Mouse (Mus musculus) retina, embryonic 14.5 days (tissue): ENCODE measurements around the gene Kcnma1.
A peak's percentile ranks its signal among the peaks of the same experiment; 100 is the strongest.

Experiments
- DNase-seq: peaks from one replicate; pipeline ENCODE4 v3.0.0-alpha.2; 2015; ENCODE audit warnings: low spot score

The Kcnma1 gene

DNA sequence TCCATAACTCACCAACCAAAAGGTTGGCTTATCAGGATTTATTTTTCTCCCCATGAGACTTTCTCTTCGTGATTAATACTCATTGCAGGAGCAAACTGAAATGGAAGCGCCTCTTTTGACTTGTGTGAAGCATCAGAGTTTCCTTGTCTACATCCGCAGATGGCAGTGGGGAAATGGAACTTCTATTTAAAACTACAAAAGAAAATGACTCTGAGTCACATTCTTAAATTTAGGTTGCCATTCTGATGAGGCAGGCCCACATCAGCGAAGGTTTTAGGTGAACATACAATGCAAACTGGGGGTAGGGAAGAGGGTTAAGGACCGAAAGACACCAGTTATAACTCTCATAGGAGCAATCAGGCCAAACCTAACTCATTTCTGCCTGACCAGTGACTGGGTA is 419.7 kb downstream of the Kcnma1 start:
- DNase-seq = no peak

DNA sequence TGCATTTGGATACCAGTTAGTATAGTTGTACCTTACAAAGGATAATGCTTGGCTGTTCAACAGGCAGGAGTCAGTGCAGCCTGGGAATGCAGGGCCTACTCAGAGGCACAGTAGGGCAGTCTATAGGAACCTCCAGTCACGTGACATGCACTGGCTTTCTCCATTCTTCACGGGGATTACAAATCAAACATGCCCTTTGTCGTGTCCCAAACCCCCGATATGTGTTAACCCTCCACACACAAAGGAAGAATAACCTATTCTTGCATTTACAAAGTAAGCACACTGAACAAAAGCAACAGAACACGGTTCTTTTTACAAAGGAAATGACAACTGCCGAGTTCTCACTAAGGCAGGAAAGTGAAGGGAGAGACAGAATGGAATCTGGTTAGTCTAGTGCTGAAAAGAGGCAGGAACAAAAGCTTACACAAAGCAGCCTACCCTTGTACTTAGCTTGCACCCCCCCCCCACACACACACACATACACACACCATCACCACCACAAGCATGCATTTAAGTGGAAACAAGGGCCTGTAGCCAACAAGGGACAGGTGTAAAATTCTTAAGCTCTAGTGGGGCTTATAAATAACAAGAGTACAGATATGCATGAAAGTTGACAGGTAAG is 421.4 kb downstream of the Kcnma1 start:
- no peak for DNase-seq

GRCm38 (mm10) chr14:23589744-23590481 is 424.4 kb downstream of the Kcnma1 start:
- DNase-seq = peak; percentile 45

DNA sequence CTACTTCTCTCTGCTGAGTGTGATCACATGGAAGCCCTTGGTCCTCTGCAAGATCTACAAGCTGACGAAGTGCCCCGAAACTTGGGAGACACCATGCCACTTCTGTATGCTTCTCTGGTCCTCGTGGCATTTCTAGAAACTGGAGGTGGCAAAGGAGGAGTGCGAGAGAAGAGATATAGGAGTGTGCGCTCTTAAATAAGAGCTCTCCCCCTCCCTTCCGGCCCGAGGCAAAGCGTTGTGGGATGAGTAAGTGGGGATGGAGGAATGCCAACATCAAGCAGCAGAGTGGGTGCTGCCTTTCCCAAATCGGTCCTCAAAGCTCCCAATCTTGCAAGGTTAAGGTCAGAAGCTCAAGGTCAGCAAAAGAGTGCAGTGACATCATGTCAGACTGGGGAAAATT is 426.8 kb downstream of the Kcnma1 start:
- no peak for DNase-seq

DNA sequence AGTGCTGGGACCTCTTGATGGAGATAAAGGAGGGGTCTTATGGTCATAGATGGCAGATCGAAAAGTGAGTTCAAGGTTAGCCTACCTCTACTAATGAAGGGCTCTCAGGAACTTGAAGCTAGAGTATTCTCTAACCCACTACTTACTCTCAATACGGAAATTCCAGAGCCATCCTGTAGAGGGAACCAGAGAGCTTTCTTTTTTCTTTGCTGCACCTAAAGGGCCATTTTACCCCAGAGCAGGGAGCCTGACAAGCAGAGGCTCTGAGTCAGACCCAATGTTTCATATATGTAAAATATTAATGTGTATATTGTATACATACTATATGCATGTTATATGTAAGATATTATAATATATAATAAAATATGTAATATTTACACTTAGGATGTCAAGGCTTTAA is 431.1 kb downstream of the Kcnma1 start:
- DNase-seq = peak; percentile 90

- no peak for DNase-seq
These were observed 433.0 kb downstream of the Kcnma1 start for GRCm38 (mm10) chr14:23581282-23581681.

- DNase-seq = peak; percentile 73
These were observed 438.3 kb downstream of the Kcnma1 start for GRCm38 (mm10) chr14:23575951-23576350.

DNA sequence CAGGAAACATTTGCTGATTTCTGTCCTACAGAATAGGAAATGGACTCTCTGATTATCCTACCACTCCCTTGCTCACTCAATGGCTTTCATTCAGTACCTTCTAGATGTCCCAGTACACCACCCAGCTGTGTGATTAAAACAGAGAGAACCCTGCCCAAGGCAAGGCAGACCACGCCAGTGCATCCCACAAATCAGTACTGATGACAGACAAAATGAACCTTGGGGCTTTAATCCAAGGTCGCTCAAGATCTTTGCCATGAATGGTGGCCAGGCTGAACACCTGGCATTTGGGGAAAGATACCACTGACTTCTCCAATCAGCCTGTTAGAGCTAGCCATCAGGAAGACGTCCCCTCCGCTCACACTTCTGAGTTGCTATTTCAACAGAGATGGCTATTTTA is 440.2 kb downstream of the Kcnma1 start:
- no peak for DNase-seq

DNA sequence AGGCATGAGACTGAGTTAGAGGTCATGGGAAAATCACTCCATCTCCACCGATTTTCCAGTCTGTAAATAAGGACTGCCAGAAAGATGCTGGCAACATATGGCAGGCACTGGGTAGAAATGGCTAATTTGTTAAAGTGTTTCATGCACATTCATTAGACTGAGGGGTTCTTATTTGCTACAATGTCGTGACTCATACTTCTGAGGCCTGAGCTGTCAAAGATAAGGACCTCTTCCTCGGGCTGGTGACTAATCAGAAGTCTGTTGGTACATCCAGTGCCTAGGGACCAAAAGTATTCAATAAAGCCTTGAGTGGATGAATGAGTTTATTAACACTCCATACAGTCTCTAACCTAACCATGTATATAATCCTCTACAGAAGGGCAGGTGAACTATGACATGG is 440.9 kb downstream of the Kcnma1 start:
- no peak for DNase-seq

- DNase-seq = no peak
These were observed 441.5 kb downstream of the Kcnma1 start for GRCm38 (mm10) chr14:23572778-23573177.

DNA sequence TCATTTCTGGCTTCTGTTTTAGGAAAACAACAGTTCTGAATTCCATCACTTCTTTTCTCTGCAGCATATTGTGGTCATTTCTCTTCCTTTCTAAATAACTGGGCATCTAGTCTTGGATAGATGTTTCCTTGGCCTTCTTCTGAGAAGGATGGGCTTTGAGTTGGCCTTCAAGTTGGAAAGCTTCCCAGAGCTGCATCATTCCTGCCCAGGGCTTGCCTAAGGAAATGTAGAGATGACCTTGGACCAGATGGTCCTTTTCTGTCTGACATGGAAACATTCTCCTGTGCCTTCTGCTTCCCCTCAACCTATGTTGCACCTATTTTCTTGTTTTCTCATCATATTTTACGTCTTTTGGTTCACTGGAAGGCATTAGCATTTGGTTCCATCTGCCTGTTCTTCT is 444.0 kb downstream of the Kcnma1 start:
- no peak for DNase-seq

GRCm38 (mm10) chr14:23565931-23566330 is 448.4 kb downstream of the Kcnma1 start:
- no peak for DNase-seq

DNA sequence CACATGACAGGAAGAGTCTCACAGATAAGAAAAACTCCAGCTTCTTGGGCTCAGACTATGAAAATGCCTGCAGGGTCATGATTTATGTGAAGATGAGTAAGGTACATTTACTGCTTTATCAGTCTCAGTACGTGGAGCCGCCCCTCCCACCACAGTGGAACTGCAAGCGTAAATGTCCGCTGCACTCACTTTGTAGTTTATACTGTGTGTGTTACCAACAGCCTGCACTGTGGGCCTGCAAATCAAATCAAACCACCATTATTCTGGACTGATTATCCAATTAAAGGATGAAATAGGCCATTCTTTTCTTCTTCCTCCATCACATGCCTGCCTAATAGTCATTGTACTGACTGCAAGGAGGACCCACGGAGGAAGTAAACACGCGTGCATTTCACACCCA is 449.8 kb downstream of the Kcnma1 start:
- peak; percentile 16 for DNase-seq

DNA sequence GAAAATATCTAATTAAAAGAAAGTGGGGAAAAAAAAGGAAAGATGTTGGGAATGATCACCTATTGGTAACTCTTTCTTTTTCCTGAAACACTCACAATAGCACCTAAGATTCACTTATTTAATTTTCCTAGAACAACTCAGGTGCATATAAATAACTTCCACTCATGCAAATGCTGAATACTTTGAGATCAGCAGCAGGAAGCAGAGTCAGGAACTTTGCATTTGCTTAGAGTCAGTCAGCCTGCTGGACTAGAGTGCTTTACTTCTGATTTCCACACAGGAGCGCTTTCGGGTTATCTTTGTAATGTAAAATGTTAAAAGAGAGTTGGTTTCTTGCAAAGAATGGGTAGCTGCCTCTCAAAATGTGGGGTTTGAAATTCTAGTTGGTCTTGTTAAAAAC is 451.1 kb downstream of the Kcnma1 start:
- no peak for DNase-seq

GRCm38 (mm10) chr14:23555647-23556046 is 458.6 kb downstream of the Kcnma1 start:
- no peak for DNase-seq

DNA sequence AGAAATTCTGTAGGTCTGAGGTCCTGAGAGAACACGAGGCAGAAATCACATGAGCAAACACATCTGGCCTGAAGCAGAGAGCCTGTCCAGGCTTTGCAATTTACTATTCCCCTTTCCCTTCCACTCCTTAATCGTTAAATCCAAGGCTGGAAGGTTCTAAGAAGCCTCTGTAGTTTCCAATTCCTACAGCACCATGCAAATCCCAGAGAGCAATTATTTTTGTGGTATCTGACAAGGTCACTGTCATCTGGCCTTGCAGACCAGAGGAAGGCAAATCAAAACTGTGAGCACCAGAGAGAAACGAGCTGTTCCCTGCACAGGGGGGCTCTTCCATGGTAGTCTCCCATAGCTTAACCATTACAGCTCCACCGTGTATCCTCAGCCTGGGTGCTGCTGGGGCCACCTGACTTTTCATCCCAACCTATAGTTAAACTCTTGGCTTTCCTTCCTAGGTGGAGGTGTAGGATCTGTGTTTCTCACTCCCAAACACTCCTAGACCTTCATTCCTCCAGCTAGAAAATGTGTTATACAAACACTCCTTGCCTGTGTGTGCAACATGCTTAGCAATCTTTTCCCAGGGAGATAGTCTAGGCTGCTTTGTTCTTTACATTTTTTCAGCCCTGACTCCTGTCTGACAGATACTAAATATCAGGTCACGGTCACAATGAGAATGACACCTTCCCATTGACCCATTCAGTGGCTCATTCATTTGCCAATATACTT is 461.9 kb downstream of the Kcnma1 start:
- no peak for DNase-seq

DNA sequence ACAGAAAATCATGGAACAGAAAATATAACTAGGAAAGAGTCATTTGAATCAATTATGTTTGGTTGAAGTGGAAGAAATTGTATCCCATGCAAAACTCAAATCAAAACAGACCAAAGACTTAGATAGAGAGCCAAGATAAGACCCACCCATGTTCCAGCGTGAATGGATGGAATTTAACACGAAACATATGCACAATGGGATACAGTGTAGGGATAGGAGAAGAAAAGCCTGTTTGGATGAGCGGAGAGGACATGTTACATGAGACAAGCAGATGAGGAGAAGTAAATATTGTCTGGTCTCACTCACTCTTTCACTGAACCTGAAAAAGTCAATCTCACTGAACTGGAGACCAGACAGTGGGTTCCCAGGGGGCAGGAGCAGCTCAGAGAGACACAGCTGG is 463.8 kb downstream of the Kcnma1 start:
- DNase-seq = no peak

DNA sequence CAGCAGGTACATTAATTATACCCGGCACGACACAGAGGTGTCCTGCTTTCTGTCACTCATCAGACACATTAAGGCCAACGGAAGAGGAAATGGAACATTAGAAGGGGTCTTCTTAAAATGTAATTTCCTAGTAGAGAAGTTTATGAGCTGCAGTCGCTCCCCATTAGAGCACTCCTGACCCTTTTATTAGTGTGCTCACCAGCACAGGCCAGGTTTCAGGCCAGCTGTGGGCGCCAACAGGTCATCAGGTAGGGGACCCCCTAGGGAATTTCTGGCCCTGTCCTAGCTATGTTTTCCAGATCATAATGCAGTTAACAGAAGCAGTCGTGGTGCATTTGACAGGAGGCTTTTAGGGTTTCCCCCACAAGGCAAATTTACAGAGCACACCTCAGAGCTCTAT is 472.2 kb downstream of the Kcnma1 start:
- DNase-seq = no peak

DNA sequence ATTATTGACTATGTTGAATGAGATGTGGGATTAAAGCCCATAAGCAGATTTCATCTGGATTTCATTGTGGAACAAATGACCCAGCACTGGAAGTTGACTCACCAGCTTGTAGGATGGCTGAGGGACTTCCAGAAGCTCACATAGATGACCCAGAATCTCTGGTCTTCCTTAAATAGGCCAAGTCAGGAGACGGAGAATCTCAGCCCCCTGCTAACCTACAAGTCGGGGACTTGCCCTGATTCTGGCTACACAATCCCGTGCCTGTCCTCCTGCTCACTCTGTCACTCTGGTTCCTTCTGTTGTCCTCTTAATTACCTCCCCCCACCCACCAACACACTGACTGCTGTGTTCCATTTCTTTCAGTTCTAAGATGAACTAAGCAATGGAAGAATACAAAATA is 474.7 kb downstream of the Kcnma1 start:
- DNase-seq = no peak

GRCm38 (mm10) chr14:23533346-23533745 is 480.9 kb downstream of the Kcnma1 start:
- DNase-seq = no peak

- DNase-seq = no peak
These were observed 482.4 kb downstream of the Kcnma1 start for GRCm38 (mm10) chr14:23531735-23532525.

- DNase-seq = peak; percentile 80
These were observed 484.6 kb downstream of the Kcnma1 start for GRCm38 (mm10) chr14:23529720-23530119.
